Mouse (Mus musculus) frontal cortex, postnatal 36 days (tissue): ENCODE results near the gene Nsmf.

ENCODE experiments used
- DNase-seq, 2 experiments: peaks; one replicate each; pipeline ENCODE4 v3.0.0; 2022; ENCODE audit warnings: low spot score in 2 of 2

Nsmf gene

DNA sequence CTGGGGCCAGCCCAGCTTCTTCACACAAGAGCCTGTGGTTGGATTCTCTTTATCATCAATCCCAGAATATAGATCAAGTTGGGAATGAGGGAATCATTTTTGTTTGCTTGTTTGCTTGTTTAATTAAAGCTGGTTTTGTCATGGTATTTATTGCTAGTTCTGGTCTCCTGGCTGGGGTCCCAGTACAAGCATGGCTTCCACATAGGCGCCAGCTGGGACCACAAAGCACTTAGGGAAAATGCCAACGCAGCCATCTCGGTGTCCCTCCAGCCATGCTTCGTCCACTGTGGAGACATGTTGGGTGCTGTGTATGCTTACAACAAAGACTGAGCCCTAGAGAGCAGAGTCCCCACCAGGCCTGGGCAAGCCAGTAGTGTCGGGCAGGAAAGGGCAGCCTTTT, 31.4 kb downstream of the Nsmf start:
- no peak for DNase-seq

DNA sequence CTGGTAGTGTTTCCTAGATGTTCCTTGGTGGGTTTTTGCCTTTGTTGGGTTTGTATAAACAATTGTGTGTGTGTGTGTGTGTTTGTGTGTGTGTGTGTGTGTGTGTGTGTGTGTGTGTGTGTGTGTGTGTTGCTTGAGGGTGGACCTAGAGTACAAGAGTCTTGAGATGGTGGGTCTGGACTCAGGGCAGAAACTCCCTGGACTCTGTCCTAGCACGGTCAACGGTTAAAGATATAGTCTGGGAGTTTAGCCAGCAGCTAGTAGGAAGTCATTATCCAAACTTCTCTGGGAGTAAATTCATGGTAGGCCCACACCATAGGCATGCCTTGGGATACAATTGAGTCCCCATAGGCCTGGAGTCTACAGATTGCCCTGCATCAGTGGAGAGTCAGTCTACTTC, 33.7 kb downstream of the Nsmf start:
- DNase-seq, result no peak

DNA sequence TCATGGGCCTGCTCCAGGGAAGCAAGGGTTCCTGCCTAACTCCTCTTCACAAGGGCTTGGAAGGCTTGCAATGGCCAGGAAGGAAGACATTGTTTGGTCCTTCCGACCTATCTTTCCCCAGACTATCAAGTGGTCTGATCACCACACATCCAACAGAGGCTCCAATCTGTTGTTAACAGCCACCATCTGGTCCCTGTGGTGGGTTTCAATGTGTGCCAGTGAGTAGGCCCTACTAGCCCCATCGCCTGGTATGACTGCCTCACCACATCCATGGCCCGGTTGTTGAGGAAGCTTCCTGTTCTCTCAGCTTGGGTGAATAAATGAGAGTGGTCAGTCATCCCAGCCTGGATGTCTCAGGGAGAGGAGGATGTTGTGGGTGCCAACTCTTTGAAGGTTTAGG, 34.5 kb downstream of the Nsmf start:
- DNase-seq, result no peak

DNA sequence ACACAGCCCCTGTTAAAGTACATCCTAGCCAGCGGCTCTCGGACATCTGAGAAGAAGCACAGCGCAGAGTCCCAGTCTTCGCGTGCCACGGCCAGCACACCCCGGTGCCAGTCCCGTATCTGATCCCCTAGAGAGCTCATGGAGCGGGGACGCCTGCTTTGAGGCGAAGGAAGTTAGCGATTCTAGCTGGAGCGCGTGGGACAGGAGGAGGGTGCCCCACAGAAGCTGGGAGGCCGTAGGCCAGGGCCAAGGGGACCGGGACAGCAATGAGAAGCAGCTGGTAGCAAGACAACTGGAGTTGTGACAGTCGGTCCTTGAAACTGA, 40.6 kb downstream of the Nsmf start:
- no peak for DNase-seq

DNA sequence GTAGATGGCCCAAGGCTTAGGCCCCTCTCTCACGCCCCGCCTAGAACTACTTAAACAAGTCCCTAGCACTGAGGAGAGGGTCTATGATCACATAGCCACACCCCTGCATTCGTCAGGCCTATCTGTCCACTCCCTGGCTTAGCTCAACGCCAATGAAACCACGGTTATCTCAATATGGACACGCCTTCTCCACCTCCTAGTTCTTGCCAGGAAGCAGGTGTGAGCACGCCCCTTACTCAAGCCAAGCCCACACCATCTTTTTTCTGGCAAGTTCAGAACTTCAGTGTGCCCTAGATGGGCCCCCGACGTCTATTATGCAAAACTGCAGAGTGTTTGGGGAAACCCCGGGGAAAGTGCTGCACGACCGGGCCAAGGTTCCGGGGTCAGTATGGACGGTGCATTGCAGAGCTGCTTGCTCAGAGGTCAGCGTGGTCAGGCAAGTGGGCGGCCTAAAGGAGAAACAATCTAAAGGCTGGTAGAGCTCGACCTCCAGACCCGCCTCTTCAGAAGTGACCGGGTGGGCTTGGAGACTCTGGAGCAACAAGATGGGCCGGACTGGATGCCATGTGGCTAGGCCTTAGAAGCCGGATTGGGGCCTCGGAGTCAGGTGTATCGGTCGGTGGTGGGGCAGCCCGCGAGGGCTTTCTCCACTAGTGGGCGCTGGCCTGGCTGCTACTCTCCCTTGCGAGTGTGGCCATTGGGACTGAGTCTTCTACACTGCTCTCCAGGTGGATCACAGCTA, 41.1 kb downstream of the Nsmf start, which contains the start of gene Noxa1:
TSS of gene Noxa1 (minus strand) at position 41 of the 742 bp plus-strand sequence.
- no peak for DNase-seq

DNA sequence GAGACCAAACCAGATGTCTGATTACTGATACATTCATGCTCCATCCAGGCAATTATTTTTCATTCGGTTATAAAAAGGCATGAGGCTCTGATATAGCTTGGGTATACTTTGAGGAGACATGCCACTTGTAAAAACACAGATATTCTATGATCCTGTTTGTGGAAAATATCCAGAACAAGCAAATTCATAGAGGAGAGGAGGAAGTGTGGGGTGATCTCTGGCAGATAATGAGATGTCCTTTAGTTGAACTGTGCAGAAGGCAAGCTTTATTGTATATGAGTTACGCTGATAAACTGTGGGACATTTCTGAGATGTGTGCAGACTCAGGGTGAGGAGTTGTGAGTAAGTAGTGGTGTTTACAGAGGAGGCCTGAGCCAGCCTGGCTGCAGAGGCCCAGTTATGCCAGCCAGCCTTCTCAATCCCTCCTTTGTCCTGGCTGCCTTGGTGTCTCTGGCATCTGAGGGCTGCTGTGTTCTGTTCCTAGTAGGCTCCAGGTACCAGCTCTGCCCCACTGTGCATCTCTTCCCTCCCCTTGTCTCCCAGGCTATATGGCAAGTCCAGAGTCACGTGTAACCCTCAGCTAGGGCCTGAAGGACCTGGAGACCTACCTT, 44.0 kb downstream of the Nsmf start:
- no peak for DNase-seq

DNA sequence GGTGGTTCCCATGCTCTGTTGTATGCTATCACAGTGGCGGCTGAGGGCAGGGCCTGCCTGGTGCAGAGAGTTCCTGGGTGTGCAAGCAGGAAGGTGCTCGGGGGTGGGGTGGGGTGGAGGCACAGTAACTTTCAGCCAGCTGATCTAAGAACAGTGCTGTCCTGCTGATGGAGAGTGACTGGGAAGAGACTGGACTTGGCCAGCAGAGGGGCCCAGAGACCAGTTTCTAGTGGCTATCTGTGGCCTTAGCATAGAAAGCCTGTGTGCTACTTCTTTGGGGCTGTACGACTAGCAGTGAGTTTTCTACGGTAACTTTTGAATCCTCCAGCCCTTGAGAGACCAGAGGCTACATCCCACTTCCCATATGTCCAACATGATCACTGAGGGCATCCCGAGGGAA, 44.8 kb downstream of the Nsmf start:
- peak; percentile 18 to 26 for DNase-seq

DNA sequence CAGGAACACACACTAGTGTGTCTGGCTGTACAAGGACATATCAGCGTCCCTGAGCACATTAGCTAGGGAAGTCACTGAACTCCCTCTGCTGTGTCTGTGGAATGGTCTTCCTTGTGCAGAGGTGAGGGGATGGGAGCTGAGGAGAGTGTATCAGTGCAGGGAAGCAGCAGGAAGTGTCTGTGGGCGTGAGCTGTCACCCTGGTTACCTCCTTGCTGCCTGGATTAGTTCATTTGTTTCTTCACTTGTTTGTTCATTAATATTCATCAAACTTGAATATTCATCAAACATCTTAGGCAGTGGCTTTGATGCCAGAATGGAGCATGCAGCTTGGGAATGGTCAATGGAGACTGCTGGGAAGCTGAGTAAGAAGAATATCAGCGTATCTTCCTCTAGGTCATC, 45.5 kb downstream of the Nsmf start:
- peak in 1 of 2 experiments; percentile 7 for DNase-seq

DNA sequence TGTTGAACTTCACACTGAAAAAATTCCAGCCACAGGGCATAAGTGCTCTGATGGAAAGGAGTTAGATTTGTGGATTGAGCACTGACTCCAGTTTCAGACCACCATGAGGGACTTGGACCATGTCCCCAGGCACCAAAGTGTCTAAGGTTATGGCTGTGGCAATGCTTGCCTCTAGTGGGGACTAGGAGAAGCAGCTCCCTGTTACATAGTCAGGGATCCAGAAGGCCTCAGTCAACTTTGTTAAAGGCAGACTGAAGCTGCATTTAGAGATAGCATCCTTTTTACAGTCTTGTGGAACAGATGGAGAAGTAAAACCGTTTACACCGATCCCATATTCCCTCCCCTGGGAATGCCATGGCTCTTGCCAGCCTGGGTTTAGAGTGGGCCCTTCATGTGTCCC, 50.0 kb downstream of the Nsmf start:
- peak in 1 of 2 experiments; percentile 8 for DNase-seq

DNA sequence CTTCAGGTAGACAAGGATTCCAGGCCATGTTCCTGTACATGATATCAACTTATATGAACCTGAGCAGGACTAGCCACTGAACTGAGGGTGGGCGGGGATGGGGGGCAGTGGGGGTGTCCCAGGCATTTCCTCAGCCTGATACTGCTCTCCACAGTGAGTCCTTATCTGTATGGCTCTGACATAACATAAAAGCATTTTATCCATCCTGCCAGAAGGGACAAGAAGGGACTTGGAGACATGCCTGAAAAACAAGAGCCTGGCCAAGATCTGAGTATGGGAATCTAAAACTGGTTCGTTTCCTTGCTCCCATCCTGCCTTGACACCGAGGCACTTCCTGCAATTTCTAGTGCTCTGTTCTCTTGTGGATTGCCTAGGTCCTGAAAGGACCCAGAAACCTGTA, 51.9 kb downstream of the Nsmf start:
- no peak for DNase-seq

DNA sequence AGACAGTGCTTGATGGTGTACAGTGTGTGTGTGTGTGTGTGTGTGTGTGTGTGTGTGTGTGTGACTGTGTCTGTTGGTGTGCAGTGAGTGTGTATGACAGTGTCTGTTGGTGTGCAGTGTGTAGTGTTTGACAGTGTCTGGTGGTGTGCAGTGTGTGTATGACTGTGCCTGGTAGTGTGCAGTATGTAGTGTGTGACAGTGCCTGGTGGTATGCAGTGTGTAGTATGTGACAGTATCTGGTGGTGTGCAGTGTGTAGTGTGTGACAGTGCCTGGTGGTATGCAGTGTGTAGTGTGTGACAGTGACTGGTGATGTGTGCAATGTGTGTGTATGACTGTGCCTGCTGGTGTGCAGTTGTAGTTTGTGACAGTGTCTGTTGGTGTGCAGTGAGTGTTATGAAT, 55.3 kb downstream of the Nsmf start:
- no peak for DNase-seq

DNA sequence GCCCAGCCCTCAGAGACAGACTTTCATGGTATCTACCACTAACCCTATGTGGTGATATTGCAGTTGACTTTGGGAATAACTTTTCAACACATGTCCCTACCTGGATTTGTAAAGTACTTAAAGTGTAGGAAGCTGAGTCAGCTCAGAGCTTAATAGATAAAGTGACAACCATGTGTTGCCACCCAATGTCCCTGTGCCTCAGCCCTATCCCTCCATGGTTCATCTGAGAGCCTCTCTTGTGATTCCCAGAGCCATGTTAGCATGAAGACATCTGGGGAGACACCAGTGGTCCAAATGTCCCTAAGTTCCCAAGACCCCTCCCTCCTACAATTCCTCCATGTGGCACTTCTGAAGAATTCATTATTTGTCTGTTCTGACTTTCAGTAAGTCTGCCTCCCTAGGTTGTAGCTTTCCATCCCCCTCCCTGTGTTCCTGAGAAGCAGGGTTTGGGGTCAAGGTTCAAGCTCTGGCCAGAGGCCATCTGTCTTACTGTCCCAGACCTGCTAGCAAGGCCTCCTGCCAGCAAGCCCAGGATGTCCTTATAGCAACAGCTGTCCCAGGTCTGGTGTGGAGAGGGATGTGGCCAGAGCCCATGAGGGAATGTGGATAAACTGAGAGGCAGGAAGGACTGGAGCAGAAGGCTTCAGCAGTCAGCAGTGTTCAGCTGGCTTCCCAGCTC, 56.5 kb downstream of the Nsmf start:
- no peak for DNase-seq

DNA sequence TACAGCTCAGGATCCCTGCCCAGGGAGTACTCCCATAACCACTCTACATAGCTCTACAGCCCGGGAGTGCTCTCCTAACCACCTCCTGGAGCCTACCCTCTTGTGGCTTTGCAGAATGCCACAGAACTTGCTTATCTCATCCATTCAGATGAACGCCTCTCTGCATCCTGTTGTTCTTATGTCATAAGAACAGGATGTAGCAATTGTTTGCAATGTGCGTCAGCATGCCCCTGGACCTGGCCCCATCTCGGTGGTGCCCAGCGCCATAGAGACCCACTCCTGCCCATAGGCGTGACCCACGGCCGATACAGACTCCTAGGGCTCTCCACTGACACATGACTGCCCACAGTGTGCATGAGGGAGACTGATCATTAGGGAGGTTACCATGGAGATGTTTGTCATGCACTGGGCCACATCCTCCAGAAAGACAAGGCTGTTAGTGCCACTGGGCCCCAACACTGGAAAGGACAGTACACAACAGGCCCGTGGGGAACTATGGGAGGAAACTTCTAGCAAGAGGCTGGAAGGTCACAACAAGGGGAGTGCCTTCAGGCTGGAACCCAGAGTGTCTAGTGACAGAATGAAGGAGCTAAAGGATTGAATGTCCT, 57.1 kb downstream of the Nsmf start:
- DNase-seq, result no peak
